Mouse (Mus musculus) liver, adult 2 months (tissue): ENCODE data around the gene Ager.

ENCODE experiments used
- CTCF ChIP-seq: fragments of 200-500 bp; IDR thresholded peaks from 2 replicates; pipeline ENCODE4 v1.5.1; 2011; ENCODE audit warnings: low read depth, low read length, control low read depth
- POLR2A ChIP-seq: fragments of 200-500 bp; IDR thresholded peaks from 2 replicates; pipeline ENCODE4 v1.6.1; 2011; ENCODE audit warnings: low read length, control low read depth; ENCODE audit not compliant: insufficient read depth; ENCODE audit errors: extremely low read depth

DNA sequence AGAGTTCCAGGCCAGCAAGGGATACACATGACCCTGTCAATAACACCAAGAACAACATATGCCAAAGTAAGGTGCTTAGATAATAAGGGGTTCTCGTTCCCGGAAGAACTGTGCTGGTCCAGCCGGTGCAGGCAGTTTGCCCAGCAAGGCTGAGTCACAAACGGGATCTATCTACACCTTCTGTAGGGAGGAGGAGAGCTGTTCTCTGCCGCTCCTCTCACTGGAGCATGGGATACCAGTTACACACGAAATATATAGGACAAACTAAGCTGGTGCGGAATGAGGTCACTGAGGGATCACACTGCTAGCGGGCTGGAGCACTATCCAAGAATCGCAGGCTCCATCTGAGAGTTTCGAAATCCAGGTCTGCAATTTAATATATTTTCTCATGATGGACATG, 46.3 kb downstream of the Ager start:
- TF ChIP-seq POLR2A (no peak), CTCF (no peak)
